8 mouse cellular contexts compared by ENCODE assay signal in genomic region chr19:25713382-25713781, GRCm38 (mm10). TPM values are rescaled to one million over a fixed set of nuclear protein-coding genes. Genes with fewer than 3 reads are reported as not detected.
DNase-seq lines count a peak whose midpoint lies in the region; ATAC-seq and TF ChIP-seq lines count a peak whose summit lies in the region.

No protein-coding gene starts in this region.

- no peak for DNase-seq in heart, postnatal 0 days (ENCODE audit: low spot score)
- peak; percentile 31 for DNase-seq in R1 (ENCODE audit: low read depth, low spot score)
- DNase-seq in limb, embryonic 14.5 days (ENCODE audit: low spot score), result peak; percentile 16
- DNase-seq in spleen, postnatal 10 days (ENCODE audit: low spot score in 2 of 2), result no peak

- no peak overlapping the region for H3K27ac ChIP-seq in heart, postnatal 0 days (ENCODE audit: low read depth)
- H3K27ac ChIP-seq in heart, embryonic 11.5 days (ENCODE audit: low read depth, low read length), result no peak overlapping the region
- H3K27ac ChIP-seq in forebrain, embryonic 12.5 days, result no peak overlapping the region
- H3K27ac ChIP-seq in kidney, embryonic 15.5 days, result no peak overlapping the region
- H3K27ac ChIP-seq in limb, embryonic 14.5 days (replicated peaks; ENCODE audit: low read depth, low read length), result no peak overlapping the region
- H3K27ac ChIP-seq in stomach, embryonic 14.5 days (ENCODE audit: low read length), result no peak overlapping the region

- no peak for TF ChIP-seq EP300 in heart, postnatal 0 days (IDR thresholded peaks at IDR 0.05; ENCODE audit: low read depth)

- H3K4me1 ChIP-seq in heart, postnatal 0 days (ENCODE audit: control insufficient read depth, insufficient read depth), result no peaks in the 10 kb centered on the region
- H3K4me1 ChIP-seq in heart, embryonic 11.5 days (ENCODE audit: control insufficient read depth, insufficient read depth, low read length), result no peaks in the 10 kb centered on the region
- H3K4me1 ChIP-seq in forebrain, embryonic 12.5 days, result no peaks in the 10 kb centered on the region
- H3K4me1 ChIP-seq in kidney, embryonic 15.5 days, result no peaks in the 10 kb centered on the region
- no peaks in the 10 kb centered on the region for H3K4me1 ChIP-seq in limb, embryonic 14.5 days (ENCODE audit: control insufficient read depth, insufficient read depth, low read length)
- no peaks in the 10 kb centered on the region for H3K4me1 ChIP-seq in stomach, embryonic 14.5 days (ENCODE audit: control insufficient read depth, insufficient read depth, low read length)

- H3K27me3 ChIP-seq in heart, postnatal 0 days (ENCODE audit: control insufficient read depth, insufficient read depth, low read length), result 0 out of 2 replicates have a peak, but pooled peaks cover 3% of the 10 kb centered on the region
- H3K27me3 ChIP-seq in heart, embryonic 11.5 days (ENCODE audit: control insufficient read depth, insufficient read depth, low read length), result no peaks in the 10 kb centered on the region
- no peaks in the 10 kb centered on the region for H3K27me3 ChIP-seq in forebrain, embryonic 12.5 days
- 0 out of 2 replicates have a peak, but pooled peaks cover 5% of the 10 kb centered on the region for H3K27me3 ChIP-seq in kidney, embryonic 15.5 days
- H3K27me3 ChIP-seq in limb, embryonic 14.5 days (ENCODE audit: control insufficient read depth, insufficient read depth, low read length), result no peaks in the 10 kb centered on the region
- H3K27me3 ChIP-seq in stomach, embryonic 14.5 days (ENCODE audit: control insufficient read depth, insufficient read depth, low read length), result no peaks in the 10 kb centered on the region

- no peak overlapping the region for H3K4me3 ChIP-seq in heart, postnatal 0 days (ENCODE audit: low read depth, low read length)
- H3K4me3 ChIP-seq in heart, embryonic 11.5 days (ENCODE audit: low read depth, low read length), result no peak overlapping the region
- H3K4me3 ChIP-seq in forebrain, embryonic 12.5 days (replicated peaks), result no peak overlapping the region
- H3K4me3 ChIP-seq in kidney, embryonic 15.5 days (replicated peaks), result no peak overlapping the region
- no peak overlapping the region for H3K4me3 ChIP-seq in limb, embryonic 14.5 days (replicated peaks; ENCODE audit: low read length)
- no peak overlapping the region for H3K4me3 ChIP-seq in stomach, embryonic 14.5 days (ENCODE audit: low read depth, low read length)

- no peak overlapping the region for H3K4me2 ChIP-seq in heart, postnatal 0 days (ENCODE audit: low read depth, low read length)
- H3K4me2 ChIP-seq in heart, embryonic 11.5 days, result no peak overlapping the region
- H3K4me2 ChIP-seq in forebrain, embryonic 12.5 days, result no peak overlapping the region
- H3K4me2 ChIP-seq in kidney, embryonic 15.5 days, result no peak overlapping the region
- no peak overlapping the region for H3K4me2 ChIP-seq in limb, embryonic 14.5 days (replicated peaks; ENCODE audit: low read depth, low read length, severe bottlenecking)
- no peak overlapping the region for H3K4me2 ChIP-seq in stomach, embryonic 14.5 days (replicated peaks; ENCODE audit: low read depth, low read length)

- H3K36me3 ChIP-seq in heart, postnatal 0 days (replicated peaks; ENCODE audit: control insufficient read depth, insufficient read depth, low read length), result no peaks in the 10 kb centered on the region
- no peaks in the 10 kb centered on the region for H3K36me3 ChIP-seq in heart, embryonic 11.5 days (ENCODE audit: control insufficient read depth, insufficient read depth, low read length)
- no peaks in the 10 kb centered on the region for H3K36me3 ChIP-seq in forebrain, embryonic 12.5 days (replicated peaks)
- H3K36me3 ChIP-seq in kidney, embryonic 15.5 days, result no peaks in the 10 kb centered on the region
- no peaks in the 10 kb centered on the region for H3K36me3 ChIP-seq in limb, embryonic 14.5 days (ENCODE audit: control insufficient read depth, insufficient read depth, low read length)
- no peaks in the 10 kb centered on the region for H3K36me3 ChIP-seq in stomach, embryonic 14.5 days (ENCODE audit: control insufficient read depth, insufficient read depth, low read length)

- 13% methylated on average over 8 of the region's 8 CpGs for WGBS in heart, postnatal 0 days
- 5% methylated on average over 8 of the region's 8 CpGs for WGBS in heart, embryonic 11.5 days (ENCODE audit: insufficient replicate concordance)
- WGBS in forebrain, embryonic 12.5 days, result 11% methylated on average over 8 of the region's 8 CpGs
- 7% methylated on average over 8 of the region's 8 CpGs for WGBS in kidney, embryonic 15.5 days
- WGBS in limb, embryonic 14.5 days, result 7% methylated on average over 8 of the region's 8 CpGs
- WGBS in stomach, embryonic 14.5 days, result 11% methylated on average over 8 of the region's 8 CpGs

- no peaks in the 10 kb centered on the region for H3K9me3 ChIP-seq in heart, postnatal 0 days (replicated peaks; ENCODE audit: control insufficient read depth, low read length)
- no peaks in the 10 kb centered on the region for H3K9me3 ChIP-seq in heart, embryonic 11.5 days (replicated peaks; ENCODE audit: control insufficient read depth, low read length)
- H3K9me3 ChIP-seq in forebrain, embryonic 12.5 days, result no peaks in the 10 kb centered on the region
- H3K9me3 ChIP-seq in kidney, embryonic 15.5 days (replicated peaks), result no peaks in the 10 kb centered on the region
- no peaks in the 10 kb centered on the region for H3K9me3 ChIP-seq in limb, embryonic 14.5 days (ENCODE audit: control insufficient read depth, low read length)
- no peaks in the 10 kb centered on the region for H3K9me3 ChIP-seq in stomach, embryonic 14.5 days (ENCODE audit: control insufficient read depth, low read depth, low read length)

- peak; percentile 73 for ATAC-seq in heart, postnatal 0 days (ENCODE audit: insufficient read depth, low read depth)
- ATAC-seq in heart, embryonic 11.5 days (replicated peaks; ENCODE audit: insufficient number of reproducible peaks, low FRiP score, low TSS enrichment), result no peak
- ATAC-seq in forebrain, embryonic 12.5 days (ENCODE audit: low FRiP score), result peak; percentile 71; the same call in 1 of the 2 replicates
- ATAC-seq in kidney, embryonic 15.5 days (replicated peaks; ENCODE audit: low FRiP score), result peak; percentile 79; the same call in 1 of the 2 replicates
- ATAC-seq in limb, embryonic 14.5 days (ENCODE audit: low FRiP score, low read depth), result peak; percentile 55; the same call in 1 of the 2 replicates
- ATAC-seq in stomach, embryonic 14.5 days (ENCODE audit: insufficient number of reproducible peaks, insufficient read depth, low FRiP score, low read depth), result peak; percentile 72; the same call in 1 of the 2 replicates

- no peak overlapping the region for H3K9ac ChIP-seq in heart, postnatal 0 days (replicated peaks; ENCODE audit: low read depth, low read length)
- H3K9ac ChIP-seq in heart, embryonic 11.5 days (ENCODE audit: low read depth, low read length), result no peak overlapping the region
- no peak overlapping the region for H3K9ac ChIP-seq in forebrain, embryonic 12.5 days
- H3K9ac ChIP-seq in kidney, embryonic 15.5 days, result no peak overlapping the region
- H3K9ac ChIP-seq in limb, embryonic 14.5 days (ENCODE audit: low read depth, low read length, severe bottlenecking), result no peak overlapping the region
- H3K9ac ChIP-seq in stomach, embryonic 14.5 days (replicated peaks; ENCODE audit: low read depth, low read length), result no peak overlapping the region

- TF ChIP-seq CTCF in heart, postnatal 0 days (IDR thresholded peaks at IDR 0.05; ENCODE audit: low read depth), result peak; percentile 56

- TF ChIP-seq POLR2A in limb, embryonic 14.5 days (IDR thresholded peaks at IDR 0.05; ENCODE audit: borderline replicate concordance, extremely low read depth, insufficient read depth, insufficient read length), result no peak

RNA-seq across cellular contexts. Expression of gene Dmrt2, which starts 41.2 kb away (rescaled TPM):
- total RNA-seq in heart, postnatal 0 days (2014; rRNA removed; ENCODE audit: low replicate concordance), result not detected in 2 replicates
- polyA plus RNA-seq in heart, postnatal 0 days (2015; fragmentation: Nextera tagmentation; extraction: Ambion mirVana), result 0.15 TPM in 1 of 2 replicates, not detected in the other
- 0.72 and 0.79 TPM in 2 replicates for polyA plus RNA-seq in heart, embryonic 11.5 days (2014; fragmentation: Nextera tagmentation; extraction: Ambion mirVana)
- 0.46 and 0.78 TPM in 2 replicates for polyA plus RNA-seq in forebrain, embryonic 12.5 days (2016; fragmentation: Nextera tagmentation; extraction: Ambion mirVana)
- 2.0 and 2.1 TPM in 2 replicates for polyA plus RNA-seq in kidney, embryonic 15.5 days (2015; fragmentation: Nextera tagmentation; extraction: Ambion mirVana)
- polyA plus RNA-seq in limb, embryonic 14.5 days (2012; rRNA removed), result 32.6 and 35.7 TPM in 2 replicates
- 22.6 and 27.1 TPM in 2 replicates for polyA plus RNA-seq in limb, embryonic 14.5 days (2014; fragmentation: Nextera tagmentation; extraction: Ambion mirVana)
- 1.9 and 2.1 TPM in 2 replicates for polyA plus RNA-seq in stomach, embryonic 14.5 days (2014; fragmentation: Nextera tagmentation; extraction: Ambion mirVana)

Comparison
In these comparisons a context has a peak if more than half of its experiments do, and no peak if none do; other contexts are left out.
1. DNase-seq: peak in R1 (single experiment) and limb, embryonic 14.5 days (single experiment); none in heart, postnatal 0 days (single experiment) and spleen, postnatal 10 days (0 of 2).